Mouse (Mus musculus): ENCODE data around the gene Mrvi1.

DNA sequence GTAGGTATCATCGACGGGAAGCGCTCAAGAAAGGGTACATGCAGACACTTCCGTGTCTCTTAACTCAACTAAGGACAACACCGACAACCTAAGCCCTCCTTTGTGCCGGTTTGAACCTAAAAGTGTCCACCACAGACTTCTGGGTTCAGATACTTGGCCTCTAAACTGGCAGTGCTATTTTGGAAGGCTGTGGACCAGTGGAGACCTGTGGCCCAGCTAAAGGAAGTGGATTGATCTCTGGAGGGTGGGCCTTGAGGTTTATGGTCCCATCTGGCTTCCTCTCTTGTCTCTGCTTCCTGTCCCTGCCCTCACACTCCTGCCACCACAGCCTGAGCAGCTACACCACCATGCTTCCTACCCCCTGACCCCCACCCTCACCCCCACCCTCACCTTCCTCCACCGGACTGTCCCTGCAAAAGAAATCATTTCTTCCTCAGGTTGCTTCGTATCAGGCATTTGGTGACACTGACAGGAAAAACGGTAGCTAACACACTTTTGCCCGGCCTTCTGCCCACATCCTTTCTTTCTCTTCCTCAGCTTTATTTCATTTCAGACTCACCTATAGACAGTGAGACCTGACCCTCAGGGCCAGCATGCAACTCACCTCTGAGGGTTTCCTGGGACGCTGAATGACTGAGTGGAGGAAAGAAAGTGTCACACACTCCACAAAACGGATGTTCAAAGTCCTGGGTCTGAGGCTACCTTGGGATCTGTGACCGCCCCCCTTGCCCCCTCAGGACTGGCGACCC lies 25.7 kb downstream of the Mrvi1 start:
- TF ChIP-seq CTCF (conservative IDR thresholded peaks at IDR 0.05; ENCODE audit: insufficient read depth, insufficient read length, low read depth, low read length), result no peak
- no peak for TF ChIP-seq POLR2A (IDR thresholded peaks at IDR 0.05; ENCODE audit: low read depth, low read length)
